Comparison of ENCODE assay signal across 7 mouse cellular contexts in the genomic region with DNA sequence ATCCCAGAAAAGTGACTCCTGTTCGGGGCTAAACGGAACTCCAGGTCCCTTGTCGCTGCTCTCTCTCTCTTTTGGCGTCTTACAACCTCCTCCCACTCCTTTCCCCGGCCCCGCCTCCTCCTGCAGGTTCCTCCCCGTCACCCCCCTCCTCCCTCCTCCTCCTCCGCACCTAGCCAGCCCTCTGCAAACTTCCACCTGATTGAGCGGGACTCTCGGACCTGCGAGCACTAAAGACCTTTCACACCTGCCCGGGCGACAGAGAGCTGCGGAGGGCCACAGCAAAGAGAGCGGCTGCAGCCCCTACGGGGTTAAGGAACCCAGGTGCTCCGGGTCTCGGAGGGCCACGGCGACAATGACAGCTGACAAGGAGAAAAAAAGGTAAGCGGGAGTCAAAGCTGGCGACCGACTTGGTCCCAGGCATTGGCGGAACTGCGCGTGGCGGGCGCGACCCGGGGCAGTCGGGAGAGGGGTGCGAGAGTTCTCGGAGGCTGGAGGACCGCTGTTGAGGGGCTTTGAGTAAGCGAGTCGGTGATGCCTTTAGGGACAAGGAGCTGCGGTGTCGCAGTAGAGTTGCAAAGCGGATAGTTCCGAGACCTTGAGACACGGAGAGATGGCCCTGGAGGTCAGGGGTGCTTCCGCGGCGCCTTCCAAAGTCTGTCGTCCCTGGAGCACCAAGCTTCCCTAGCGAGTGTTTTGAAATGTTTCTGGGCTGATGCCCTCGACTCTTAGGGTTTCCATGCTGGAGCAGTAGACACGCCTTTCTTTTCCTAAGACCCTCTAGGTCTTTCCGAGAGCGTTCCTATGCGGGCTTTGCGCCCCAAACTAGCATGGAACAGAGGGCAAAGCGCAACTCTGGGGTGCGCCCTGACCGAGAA. TPM values are rescaled to one million over a fixed set of nuclear protein-coding genes. Genes with fewer than 3 reads are reported as not detected.
DNase-seq lines count a peak whose midpoint lies in the region; ATAC-seq and TF ChIP-seq lines count a peak whose summit lies in the region.

No protein-coding gene starts in this region.

- peak overlapping the region; percentile 84 for H3K27ac ChIP-seq in brown adipose tissue, adult 24 weeks (replicated peaks; ENCODE audit: low read depth, low read length)
- H3K27ac ChIP-seq in kidney, adult 2 months (ENCODE audit: insufficient read depth, low read depth, low read length): peak overlapping the region; percentile 47
- peak overlapping the region; percentile 29 for H3K27ac ChIP-seq in lung, embryonic 16.5 days (ENCODE audit: low read length)
- H3K27ac ChIP-seq in olfactory bulb, adult 2 months (ENCODE audit: insufficient read depth, low read depth, low read length): no peak overlapping the region

- TF ChIP-seq CTCF in kidney, adult 2 months (conservative IDR thresholded peaks at IDR 0.05; ENCODE audit: insufficient read depth, insufficient read length, low read depth, low read length): no peak
- no peak for TF ChIP-seq CTCF in olfactory bulb, adult 2 months (IDR thresholded peaks at IDR 0.05; ENCODE audit: insufficient read depth, low read depth, low read length)

- H3K27me3 ChIP-seq in kidney, adult 2 months (replicated peaks; ENCODE audit: control insufficient read depth, insufficient read depth, low read length): no peaks in the 10 kb centered on the region
- H3K27me3 ChIP-seq in lung, embryonic 16.5 days (ENCODE audit: control insufficient read depth, insufficient read depth, low read depth, low read length): peaks cover 26% of the 10 kb centered on the region

- H3K36me3 ChIP-seq in kidney, adult 2 months (ENCODE audit: control insufficient read depth, insufficient read depth, low read length): no peaks in the 10 kb centered on the region
- H3K36me3 ChIP-seq in lung, embryonic 16.5 days (ENCODE audit: control insufficient read depth, insufficient read depth, low read length): no peaks in the 10 kb centered on the region

- H3K9ac ChIP-seq in lung, embryonic 16.5 days (ENCODE audit: low read length): peak overlapping the region; percentile 63

- under 1% methylated on average over 55 of the region's 55 CpGs for WGBS in kidney, adult 2 months
- WGBS in lung, embryonic 16.5 days: under 1% methylated on average over 55 of the region's 55 CpGs
- WGBS in olfactory bulb, adult 2 months: 1% methylated on average over 55 of the region's 55 CpGs

- peak overlapping the region; percentile 83 for H3K4me2 ChIP-seq in lung, embryonic 16.5 days (ENCODE audit: low read depth, low read length)

- no peaks in the 10 kb centered on the region for H3K9me3 ChIP-seq in lung, embryonic 16.5 days (ENCODE audit: control insufficient read depth, low read length)

- H3K4me1 ChIP-seq in brown adipose tissue, adult 24 weeks (ENCODE audit: control insufficient read depth, insufficient read depth, insufficient read length, low read length): peaks cover 15% of the 10 kb centered on the region
- no peaks in the 10 kb centered on the region; the same call in 1 of the 2 replicates for H3K4me1 ChIP-seq in kidney, adult 2 months (ENCODE audit: control insufficient read depth, insufficient read depth, low read length)
- H3K4me1 ChIP-seq in lung, embryonic 16.5 days (replicated peaks; ENCODE audit: control insufficient read depth, insufficient read depth, low read length): peaks cover 17% of the 10 kb centered on the region
- peaks cover 26% of the 10 kb centered on the region for H3K4me1 ChIP-seq in olfactory bulb, adult 2 months (ENCODE audit: control insufficient read depth, insufficient read depth, low read length)

- ATAC-seq in lung, embryonic 16.5 days (ENCODE audit: low read depth): peak; percentile 70

- H3K4me3 ChIP-seq in brown adipose tissue, adult 24 weeks (ENCODE audit: insufficient read depth, low read depth, low read length): peak overlapping the region; percentile 84
- peak overlapping the region; percentile 70 for H3K4me3 ChIP-seq in kidney, adult 2 months (ENCODE audit: insufficient read depth, low read depth, low read length)
- H3K4me3 ChIP-seq in lung, embryonic 16.5 days (ENCODE audit: low read length): peak overlapping the region; percentile 67
- peak overlapping the region; percentile 54 for H3K4me3 ChIP-seq in olfactory bulb, adult 2 months (ENCODE audit: insufficient read depth, low read depth, low read length)

- TF ChIP-seq POLR2A in kidney, adult 2 months (IDR thresholded peaks at IDR 0.05; ENCODE audit: low read depth, low read length): no peak
- no peak for TF ChIP-seq POLR2A in olfactory bulb, adult 2 months (IDR thresholded peaks at IDR 0.05; ENCODE audit: insufficient read depth, low read depth, low read length)

- peak; percentile 75 for DNase-seq in WW6 (ENCODE audit: low read depth, low spot score)
- DNase-seq in heart, adult 9 months (ENCODE audit: low spot score in 2 of 2): peak; percentile 74 to 75
- peak; percentile 92 for DNase-seq in kidney, adult 2 months
- peak; percentile 73 for DNase-seq in urinary bladder, postnatal 14 days (ENCODE audit: low spot score)

RNA-seq across cellular contexts. Expression of gene Epas1, which starts 0.7 kb away (rescaled TPM):
- 196 and 238 TPM in 2 replicates for polyA plus RNA-seq in brown adipose tissue, adult 24 weeks (2012; ENCODE audit: insufficient read depth, insufficient read length, missing spikeins)
- 75.9 and 108 TPM in 2 replicates for polyA plus RNA-seq in kidney, adult 2 months (2012; rRNA removed)
- 13.7 and 14.5 TPM in 2 replicates for polyA plus RNA-seq in lung, embryonic 16.5 days (2015; fragmentation: Nextera tagmentation; extraction: Ambion mirVana)
- polyA plus RNA-seq in olfactory bulb, adult 2 months (2012; ENCODE audit: insufficient read depth, insufficient read length, low replicate concordance, missing spikeins): not detected in 2 replicates
